In genomic region chr6:43078750-43079149, GRCm38 (mm10) we compare ENCODE assay signal across 14 mouse cellular contexts. TPM values are rescaled to one million over a fixed set of nuclear protein-coding genes. Genes with fewer than 3 reads are reported as not detected.
A peak's percentile ranks its signal among the peaks of the same experiment; 100 is the strongest.
DNase-seq lines count a peak whose midpoint lies in the region.
"Had no signal": no experiment of that assay in that cellular context is flagged by ENCODE, and none has a peak within 500 bp of the region (broad histone marks: within the 10 kb centered on the region; RNA-seq: fewer than 3 reads in every experiment).

No protein-coding gene starts in this region.

- peak; percentile 2 for DNase-seq in adrenal gland, postnatal 10 days
- DNase-seq in adrenal gland, adult 2 months = no peak
- peak; percentile 5 for DNase-seq in kidney, postnatal 10 days
- DNase-seq in kidney, adult 8-10 months = no peak
- peak; percentile 10 to 27 for DNase-seq in right cerebral cortex, adult 2 months (ENCODE audit: low spot score in 2 of 2)
- no peak for DNase-seq in right cerebral cortex, postnatal 36 days (ENCODE audit: low spot score in 2 of 2)
- DNase-seq in telencephalon, adult 2 months (ENCODE audit: low read depth, low spot score) = peak; percentile 29
- no peak for DNase-seq in spleen, postnatal 14 days (ENCODE audit: low spot score in 2 of 2)
- DNase-seq: thymus, postnatal 25 days had no signal

RNA-seq across cellular contexts. Expression of gene Olfr441, which starts 27.4 kb away (rescaled TPM):
- total RNA-seq in adrenal gland, postnatal 10 days (2021) = not detected
- total RNA-seq in adrenal gland, adult 2 months (2021) = not detected
- not detected in 2 replicates for polyA plus RNA-seq in adrenal gland, adult 2 months (2012; rRNA removed)
- total RNA-seq: neutrophil, adult 5-6 weeks had no signal
- polyA plus RNA-seq: C2C12; forebrain, embryonic 16.5 days; inflammation-experienced regulatory T-cells, adult 6 months; liver, embryonic 14.5 days had no signal

Comparison
In these comparisons a context has a peak if more than half of its experiments do, and no peak if none do; other contexts are left out.
1. DNase-seq: peak in adrenal gland, postnatal 10 days (single experiment), kidney, postnatal 10 days (single experiment), right cerebral cortex, adult 2 months (2 of 2) and telencephalon, adult 2 months (single experiment); none in adrenal gland, adult 2 months (single experiment), kidney, adult 8-10 months (0 of 2), right cerebral cortex, postnatal 36 days (0 of 2) and spleen, postnatal 14 days (0 of 2).